Mouse (Mus musculus): ENCODE measurements around the gene Tspan4.

GRCm38 (mm10) chr7:141457236-141457635, 17.8 kb upstream of the Tspan4 start:
- TF ChIP-seq POLR2A (IDR thresholded peaks at IDR 0.05; ENCODE audit: borderline replicate concordance, control insufficient read depth, low read depth, low read length) = no peak
- no peak for TF ChIP-seq CTCF (IDR thresholded peaks at IDR 0.05; ENCODE audit: control insufficient read depth, insufficient read depth, low read length)
